Mouse (Mus musculus) right cerebral cortex, postnatal 14 days (tissue): ENCODE measurements around the gene Ovol2.

Experiments
- DNase-seq: peaks from one replicate; pipeline ENCODE4 v3.0.0; 2022

The Ovol2 gene

DNA sequence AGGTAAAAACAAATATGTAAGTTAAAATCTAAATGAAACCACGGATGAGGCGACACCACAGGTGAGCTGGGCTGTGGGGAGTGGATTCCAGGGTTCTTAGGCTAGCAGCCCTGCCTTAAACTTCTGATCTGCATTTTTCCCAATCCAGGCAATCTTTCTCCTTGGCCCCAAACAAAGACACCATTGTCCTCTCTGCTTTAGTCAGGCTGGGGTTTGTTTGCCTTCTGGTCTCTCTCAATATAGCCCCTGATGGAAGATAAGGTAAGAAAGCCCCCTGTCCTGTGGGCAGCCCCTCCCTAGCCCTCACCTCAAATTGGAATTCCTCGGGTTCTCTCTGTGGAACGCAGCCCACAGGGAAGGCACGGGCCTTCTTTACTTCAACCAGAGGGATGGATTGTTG lies 21.7 kb downstream of the Ovol2 start:
- no peak for DNase-seq

DNA sequence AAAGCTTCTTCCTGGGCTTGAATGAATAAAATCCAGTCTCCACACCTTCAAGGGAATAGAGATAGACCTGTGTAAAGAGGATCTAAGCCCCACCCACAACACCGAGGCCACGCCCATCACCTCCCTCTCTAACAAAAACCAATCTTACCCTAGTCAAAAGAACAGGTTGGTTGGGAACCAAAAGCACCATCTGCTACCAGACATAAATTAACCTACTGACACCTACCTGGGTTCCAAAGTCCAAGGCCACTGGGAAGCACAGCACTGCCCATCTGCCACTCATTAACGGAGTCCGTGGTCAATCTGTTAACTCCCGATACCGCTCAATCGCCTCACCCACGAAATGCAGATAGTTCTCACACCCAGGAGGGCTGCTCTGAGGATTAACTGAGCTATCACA lies 23.4 kb downstream of the Ovol2 start:
- no peak for DNase-seq

- no peak for DNase-seq
These were observed 26.1 kb downstream of the Ovol2 start for GRCm38 (mm10) chr2:144305721-144306294.

DNA sequence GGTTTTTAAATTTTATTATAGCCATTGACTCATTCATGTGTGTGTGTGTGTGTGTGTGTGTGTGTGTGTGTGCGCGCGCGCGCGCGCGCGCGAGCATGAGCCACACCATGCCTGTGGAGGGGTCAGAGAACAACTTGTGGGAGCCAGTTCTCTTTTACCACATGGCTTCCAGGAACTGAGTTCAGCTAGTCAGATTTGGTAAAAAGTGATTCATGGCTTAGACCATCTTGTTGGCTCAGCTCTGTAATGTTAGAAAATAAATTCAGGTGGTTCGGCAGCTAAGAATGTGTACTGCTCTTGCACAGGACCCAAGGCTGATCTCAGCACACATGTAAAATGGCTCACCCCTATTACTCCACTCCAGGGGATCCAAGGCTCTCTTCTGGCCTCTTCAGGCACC lies 30.8 kb downstream of the Ovol2 start:
- no peak for DNase-seq

GRCm38 (mm10) chr2:144299749-144300669 lies 31.9 kb downstream of the Ovol2 start:
- no peak for DNase-seq

- no peak for DNase-seq
These were observed 36.7 kb downstream of the Ovol2 start for GRCm38 (mm10) chr2:144295145-144295735.

DNA sequence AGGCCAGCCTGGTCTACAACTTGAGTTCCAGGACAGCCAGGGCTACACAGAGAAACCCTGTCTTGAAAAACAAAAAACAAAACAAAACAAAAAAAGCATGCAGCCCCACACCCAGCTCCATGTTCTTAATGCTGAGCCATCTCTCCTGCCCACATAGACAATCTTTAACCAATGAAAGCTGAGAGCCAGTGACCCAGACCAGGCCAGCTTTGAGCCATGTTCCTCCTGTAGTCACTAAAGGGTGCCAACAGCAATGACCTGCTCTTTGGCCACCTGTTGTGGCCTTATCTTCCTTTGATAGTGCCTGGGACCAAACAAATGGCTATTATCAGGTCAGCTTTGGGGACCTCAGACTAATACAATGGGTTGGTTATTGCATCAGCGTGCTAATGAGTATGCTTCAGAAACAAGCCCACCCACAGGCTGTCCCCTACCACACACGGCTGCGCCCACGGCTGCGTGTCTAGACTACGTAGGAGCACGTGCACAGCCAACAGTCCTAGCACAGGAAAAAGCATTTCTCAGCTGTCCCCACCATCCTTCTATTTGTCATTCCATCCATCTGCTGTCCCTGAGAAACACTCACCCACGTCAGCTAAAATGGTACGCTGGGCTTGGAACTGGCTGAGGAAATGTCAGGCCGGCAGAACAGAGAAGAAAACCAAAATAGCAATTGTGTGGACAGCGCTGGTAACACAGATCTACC lies 40.2 kb downstream of the Ovol2 start:
- peak; percentile 44 for DNase-seq

- DNase-seq = no peak
These were observed 41.6 kb downstream of the Ovol2 start for GRCm38 (mm10) chr2:144290321-144290720.

DNA sequence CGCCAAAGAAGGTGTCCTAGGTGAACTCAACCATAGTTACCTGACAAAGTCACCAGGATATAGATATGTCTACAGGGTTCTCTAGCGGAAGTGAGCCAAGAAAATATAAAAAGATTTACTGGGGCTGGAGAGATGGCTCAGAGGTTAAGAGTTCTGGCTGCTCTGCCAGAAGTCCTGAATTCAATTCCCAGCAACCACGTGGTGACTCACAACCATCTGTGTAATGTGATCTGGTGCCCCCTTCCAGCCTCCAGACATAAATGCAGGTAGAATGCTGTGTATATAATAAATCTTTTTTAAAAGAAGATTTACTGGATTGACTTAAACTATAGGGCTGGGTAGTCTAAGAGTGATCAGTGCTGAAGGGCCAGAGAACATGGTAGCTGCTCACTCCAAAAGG lies 50.5 kb downstream of the Ovol2 start:
- no peak for DNase-seq

- no peak for DNase-seq
These were observed 51.4 kb downstream of the Ovol2 start for GRCm38 (mm10) chr2:144280568-144280967.

GRCm38 (mm10) chr2:144279742-144280141 lies 52.2 kb downstream of the Ovol2 start:
- no peak for DNase-seq

DNA sequence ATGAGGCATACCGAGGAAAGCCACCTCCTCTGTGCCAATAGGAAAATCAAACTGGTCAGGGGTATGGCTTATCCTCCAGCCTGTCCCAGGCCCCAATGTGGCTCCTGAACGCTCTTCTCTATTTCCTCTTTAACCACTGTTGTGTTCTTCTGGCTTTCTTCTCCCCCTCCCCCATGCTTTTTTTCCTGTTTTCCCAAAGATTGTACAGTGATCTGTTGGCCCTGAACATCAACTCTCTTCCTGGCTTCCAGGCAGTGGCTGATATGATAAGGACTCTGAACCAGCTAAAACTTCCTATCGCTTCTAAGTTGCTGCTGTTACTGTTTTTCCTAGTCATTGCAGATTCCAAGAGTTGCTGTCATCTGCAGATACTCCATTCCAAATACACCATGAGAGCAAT lies 55.1 kb downstream of the Ovol2 start:
- DNase-seq = no peak

- no peak for DNase-seq
These were observed 57.2 kb downstream of the Ovol2 start for GRCm38 (mm10) chr2:144274741-144275140.

DNA sequence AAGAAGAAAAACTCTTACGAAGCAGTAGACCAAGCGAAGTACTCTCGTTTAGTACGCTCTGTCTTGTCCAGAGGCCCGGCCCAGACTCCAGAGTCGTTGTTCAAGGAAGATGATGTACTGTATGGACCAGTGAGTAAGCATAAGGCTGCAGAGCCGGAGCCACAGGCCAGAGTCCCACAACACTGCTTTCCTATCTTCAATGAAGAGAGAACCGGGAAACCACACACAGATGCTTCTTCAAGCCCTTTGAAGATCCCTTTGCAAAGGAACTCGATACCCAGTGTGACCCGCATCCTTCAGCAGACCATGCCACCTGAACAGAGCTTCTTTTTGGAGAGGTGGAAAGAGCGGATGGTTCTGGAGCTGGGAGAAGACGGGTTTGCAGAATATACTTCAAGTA lies 59.9 kb downstream of the Ovol2 start:
- DNase-seq = no peak

DNA sequence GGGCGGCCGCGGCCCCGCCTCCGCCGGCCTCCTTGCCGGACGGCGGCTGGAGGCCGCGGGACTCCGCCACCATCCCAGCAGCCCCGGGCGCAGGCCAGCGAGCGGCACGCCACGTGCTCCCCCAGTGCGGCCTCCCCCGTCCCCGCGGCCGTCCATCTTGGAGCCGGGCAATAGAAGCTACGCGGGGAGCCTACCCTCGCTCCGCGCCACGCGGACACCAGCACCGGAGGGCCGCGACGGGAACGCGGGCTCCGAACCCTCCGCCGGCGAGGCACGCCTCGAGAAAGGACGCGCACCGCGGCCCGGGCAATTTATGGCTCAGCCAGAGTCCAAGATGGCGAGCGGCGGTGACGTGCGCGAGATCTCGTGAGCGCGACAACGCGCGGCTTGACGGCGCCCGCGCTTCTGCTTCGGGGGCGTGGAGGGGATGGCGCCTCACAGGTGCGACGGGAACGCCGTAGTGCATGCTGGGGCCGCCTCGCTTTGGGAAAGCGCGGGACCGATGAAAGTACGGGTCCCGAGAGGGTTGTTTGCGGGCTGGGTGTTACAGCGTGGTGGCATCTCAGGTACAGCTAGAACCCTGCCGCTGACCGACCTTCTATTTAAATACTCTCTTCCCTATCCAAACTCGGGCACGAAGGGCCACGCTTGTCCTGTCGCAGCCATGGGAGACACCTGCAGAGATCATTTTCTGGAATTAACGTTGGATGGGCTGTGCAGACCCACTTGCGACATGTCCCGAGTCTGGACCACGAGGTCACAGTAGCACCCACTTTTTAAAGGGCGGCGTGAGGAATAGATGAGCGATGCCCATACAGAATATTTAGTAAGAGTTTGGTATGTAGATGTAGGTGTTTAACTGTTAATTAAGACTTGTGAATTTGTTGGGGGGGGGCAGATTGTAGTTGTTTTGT lies 61.2 kb downstream of the Ovol2 start, which contains the start of the genes Mgme1 and Snx5:
TSS of gene Mgme1 (plus strand) at position 157 of the 914 bp plus-strand sequence.
TSS of gene Snx5 (minus strand) at position 400 of the 914 bp plus-strand sequence.
- peak; percentile 95 for DNase-seq

DNA sequence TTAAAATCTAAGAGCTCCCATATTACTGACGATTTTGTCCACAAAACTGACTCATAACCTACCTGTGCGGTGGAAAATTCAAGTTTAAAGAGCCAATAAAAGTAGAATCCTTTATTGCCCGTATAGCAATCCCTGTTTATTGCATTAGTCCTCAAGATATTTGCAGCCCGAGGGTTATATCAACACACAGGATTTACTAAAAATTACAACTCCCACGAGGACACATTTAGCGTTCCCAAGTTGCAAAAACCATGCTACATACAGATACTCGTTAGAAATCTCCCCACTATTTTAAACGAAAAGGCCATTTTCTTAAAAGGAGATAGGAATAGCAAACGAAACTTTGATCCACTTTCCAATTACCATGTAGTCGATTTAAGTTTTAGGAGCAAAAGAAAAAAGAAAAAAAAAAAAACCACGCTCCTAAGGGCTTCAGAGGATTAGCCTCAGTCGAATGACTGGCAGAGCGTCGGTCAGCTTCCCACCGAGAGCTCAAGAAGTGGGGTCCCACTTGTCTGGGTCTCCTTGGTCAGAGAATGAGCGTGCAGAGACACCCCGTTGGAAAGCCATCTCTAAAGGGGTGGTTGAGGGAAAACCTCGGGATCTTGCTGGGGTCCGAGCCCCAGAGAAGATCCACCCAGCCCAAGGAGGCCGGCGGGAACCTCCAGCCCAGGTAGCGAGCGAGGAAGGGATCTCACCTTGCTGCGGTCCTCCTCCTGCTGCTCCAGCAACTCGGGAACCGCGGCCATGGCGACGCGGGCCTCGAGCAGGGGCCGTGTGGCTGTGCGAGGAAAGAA lies 62.1 kb downstream of the Ovol2 start:
- no peak for DNase-seq

GRCm38 (mm10) chr2:144269306-144269650 lies 62.7 kb downstream of the Ovol2 start:
- no peak for DNase-seq

GRCm38 (mm10) chr2:144268446-144269305 lies 63.3 kb downstream of the Ovol2 start:
- no peak for DNase-seq

DNA sequence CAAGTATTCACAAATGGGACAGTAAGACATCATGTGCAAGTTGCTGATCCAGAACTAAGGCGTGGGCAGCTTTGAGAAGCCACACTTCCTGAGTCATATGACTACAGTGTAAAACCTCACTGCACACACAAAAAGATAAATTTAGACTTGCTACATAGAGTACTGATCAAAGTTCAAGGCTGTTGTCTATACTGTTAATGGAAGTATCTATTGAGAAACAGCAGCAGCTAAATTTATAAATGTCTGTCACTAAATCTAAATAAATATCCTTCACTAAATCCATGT lies 64.3 kb downstream of the Ovol2 start:
- no peak for DNase-seq

DNA sequence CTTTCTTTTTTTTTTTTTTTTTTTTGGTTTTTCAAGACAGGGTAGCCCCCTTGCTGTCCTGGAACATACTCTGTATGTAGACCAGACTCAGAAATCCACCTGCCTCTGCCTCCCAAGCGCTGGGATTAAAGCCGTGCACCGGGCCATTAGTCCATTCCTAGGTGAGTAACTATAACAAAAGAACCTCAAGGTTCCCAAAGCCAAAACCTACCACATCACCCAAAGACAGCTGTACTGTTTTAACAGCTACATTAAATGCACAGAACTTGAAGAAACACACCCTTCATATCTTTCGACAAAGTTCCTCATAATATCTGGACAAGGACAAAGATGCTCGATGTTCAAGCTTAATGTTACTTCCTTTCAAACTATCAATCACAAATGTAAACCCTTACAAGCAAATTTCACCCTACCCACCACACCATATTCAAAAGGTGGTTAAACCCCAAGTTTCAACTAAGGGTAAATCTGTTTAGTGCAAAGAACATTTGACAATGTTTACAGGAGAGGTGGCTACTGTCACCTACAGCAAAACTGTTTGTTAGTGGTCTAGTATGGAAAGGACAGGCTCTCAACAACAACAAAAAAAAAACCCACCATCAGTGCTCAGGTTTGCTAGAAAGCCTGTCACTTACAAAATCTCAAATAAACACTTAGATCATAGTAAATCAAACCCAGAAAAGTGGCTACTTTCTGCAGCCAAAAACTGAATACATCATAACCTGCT lies 64.8 kb downstream of the Ovol2 start:
- no peak for DNase-seq
